Mouse (Mus musculus) CH12.LX (cell line): ENCODE measurements around the gene Prkn.

Experiments used
- CHD1 ChIP-seq: IDR thresholded peaks from 2 replicates; pipeline ENCODE4 v1.6.1; 2012; ENCODE audit warnings: low read depth, low read length, improper control_type of control experiment, inconsistent platforms
- CTCF ChIP-seq, 2 experiments: IDR thresholded peaks in 1 of 2; conservative IDR thresholded peaks in 1 of 2; 2 replicates each; pipeline ENCODE4 v1.5.1; 2011 to 2012; ENCODE audit warnings: low read depth in 2 of 2, low read length in 2 of 2, improper control_type of control experiment in 1 of 2, inconsistent platforms in 1 of 2, mild to moderate bottlenecking in 1 of 2, moderate library complexity in 1 of 2
- E2F4 ChIP-seq: IDR thresholded peaks from 2 replicates; pipeline ENCODE4 v1.6.1; 2011; ENCODE audit warnings: low read depth, low read length, improper control_type of control experiment; ENCODE audit not compliant: insufficient replicate concordance
- ELF1 ChIP-seq: IDR thresholded peaks from 2 replicates; pipeline ENCODE4 v1.6.1; 2014; ENCODE audit warnings: low read depth, mild to moderate bottlenecking, inconsistent platforms, low read length, improper control_type of control experiment
- EP300 ChIP-seq: IDR thresholded peaks from 2 replicates; pipeline ENCODE4 v1.6.1; 2011; ENCODE audit warnings: low read length, improper control_type of control experiment
- NRF1 ChIP-seq: IDR thresholded peaks from 2 replicates; pipeline ENCODE4 v1.6.1; 2014; ENCODE audit warnings: low read depth, mild to moderate bottlenecking, inconsistent platforms, low read length, improper control_type of control experiment, moderate library complexity
- POLR2A ChIP-seq: IDR thresholded peaks from 2 replicates; pipeline ENCODE4 v1.6.1; 2011; ENCODE audit warnings: low read depth, mild to moderate bottlenecking, improper control_type of control experiment, low read length
- RAD21 ChIP-seq: IDR thresholded peaks from 2 replicates; pipeline ENCODE4 v1.6.1; 2011; ENCODE audit warnings: low read depth, mild to moderate bottlenecking, low read length, improper control_type of control experiment, moderate library complexity
- RCOR1 ChIP-seq: conservative IDR thresholded peaks from 2 replicates; pipeline ENCODE4 v1.6.1; 2012; ENCODE audit warnings: low read depth, mild to moderate bottlenecking, inconsistent platforms, low read length, improper control_type of control experiment
- SIN3A ChIP-seq: IDR thresholded peaks from 2 replicates; pipeline ENCODE4 v1.6.1; 2012; ENCODE audit warnings: low read length, improper control_type of control experiment, inconsistent platforms
- TCF12 ChIP-seq: IDR thresholded peaks from 2 replicates; pipeline ENCODE4 v1.6.1; 2014; ENCODE audit warnings: low read depth, mild to moderate bottlenecking, inconsistent platforms, low read length, improper control_type of control experiment
- USF1 ChIP-seq: IDR thresholded peaks from 2 replicates; pipeline ENCODE4 v1.6.1; 2014; ENCODE audit warnings: low read depth, mild to moderate bottlenecking, inconsistent platforms, low read length, improper control_type of control experiment
- ZC3H11A ChIP-seq: IDR thresholded peaks from 2 replicates; pipeline ENCODE4 v1.6.1; 2012; ENCODE audit warnings: low read depth, mild to moderate bottlenecking, inconsistent platforms, low read length, improper control_type of control experiment
- ZNF384 ChIP-seq: IDR thresholded peaks from 2 replicates; pipeline ENCODE4 v1.6.1; 2012; ENCODE audit warnings: low read depth, low read length, improper control_type of control experiment, inconsistent platforms

DNA sequence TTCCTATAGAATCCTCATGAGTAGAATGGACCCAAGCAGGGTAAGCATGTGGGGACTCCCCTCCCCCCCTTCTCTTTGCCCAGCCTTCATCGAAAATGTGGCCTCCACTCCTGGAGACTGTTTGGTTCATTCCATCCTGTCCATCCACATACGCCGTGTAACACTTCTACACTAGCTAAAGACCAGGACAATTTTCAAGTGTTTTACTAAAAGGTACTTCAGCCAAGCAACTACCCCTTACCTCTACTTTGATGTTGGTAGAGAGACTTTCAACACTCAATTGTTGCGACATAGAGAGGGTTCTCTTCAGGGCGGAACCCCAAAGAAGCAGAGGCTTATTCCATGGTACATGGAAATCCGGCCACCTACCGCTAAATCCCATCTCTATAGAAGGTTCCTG, 823.3 kb downstream of the Prkn start:
- TF ChIP-seq ZNF384 (no peak), ELF1 (no peak), CTCF (conservative IDR thresholded peaks at IDR 0.05 in 1 of 2, IDR thresholded peaks at IDR 0.05 in 1 of 2; ENCODE audit: low read depth in 2 of 2, low read length in 2 of 2) (no peak), RCOR1 (no peak), RAD21 (no peak), POLR2A (no peak), TCF12 (no peak), ZC3H11A (no peak), NRF1 (no peak), SIN3A (no peak), EP300 (no peak), E2F4 (no peak), USF1 (no peak), CHD1 (no peak)
